Comparison of ENCODE assay signal across 27 mouse cellular contexts in genomic region chr16:57525046-57525445, GRCm38 (mm10).
A peak's percentile ranks its signal among the peaks of the same experiment; 100 is the strongest.
DNase-seq lines count a peak whose midpoint lies in the region; ATAC-seq and TF ChIP-seq lines count a peak whose summit lies in the region.
"Had no signal": no experiment of that assay in that cellular context is flagged by ENCODE, and none has a peak within 500 bp of the region (broad histone marks: within the 10 kb centered on the region; RNA-seq: fewer than 3 reads in every experiment).

No protein-coding gene starts in this region.

- no peak overlapping the region for H3K9ac ChIP-seq in intestine, embryonic 15.5 days
- H3K9ac ChIP-seq in intestine, embryonic 16.5 days (ENCODE audit: low read depth, low read length) = no peak overlapping the region
- no peak overlapping the region for H3K9ac ChIP-seq in stomach, embryonic 15.5 days
- no peak overlapping the region for H3K9ac ChIP-seq in forebrain, postnatal 0 days
- H3K9ac ChIP-seq: embryonic facial prominence, embryonic 12.5 days; embryonic facial prominence, embryonic 15.5 days; forebrain, embryonic 12.5 days; forebrain, embryonic 15.5 days; heart, embryonic 13.5 days; hindbrain, embryonic 12.5 days; hindbrain, embryonic 15.5 days had no signal

- H3K4me1 ChIP-seq in intestine, embryonic 15.5 days (replicated peaks) = no peaks in the 10 kb centered on the region
- H3K4me1 ChIP-seq in intestine, embryonic 16.5 days (ENCODE audit: control insufficient read depth, insufficient read depth, low read length) = 0 out of 2 replicates have a peak, but pooled peaks cover 3% of the 10 kb centered on the region
- H3K4me1 ChIP-seq in stomach, embryonic 15.5 days = no peaks in the 10 kb centered on the region; the same call in 1 of the 2 replicates
- no peaks in the 10 kb centered on the region for H3K4me1 ChIP-seq in forebrain, postnatal 0 days (ENCODE audit: insufficient read depth)
- H3K4me1 ChIP-seq: embryonic facial prominence, embryonic 12.5 days; forebrain, embryonic 12.5 days; forebrain, embryonic 15.5 days; hindbrain, embryonic 15.5 days had no signal

- peak; percentile 49; the same call in 1 of the 2 replicates for ATAC-seq in intestine, embryonic 15.5 days
- ATAC-seq in intestine, embryonic 16.5 days = no peak
- ATAC-seq in stomach, embryonic 15.5 days (ENCODE audit: insufficient read depth, low FRiP score, low read depth) = peak; percentile 79
- no peak for ATAC-seq in forebrain, postnatal 0 days
- ATAC-seq: forebrain, embryonic 15.5 days; Patski had no signal

- no peaks in the 10 kb centered on the region for H3K27me3 ChIP-seq in intestine, embryonic 15.5 days (replicated peaks)
- no peaks in the 10 kb centered on the region for H3K27me3 ChIP-seq in intestine, embryonic 16.5 days (replicated peaks; ENCODE audit: control insufficient read depth, insufficient read depth, low read length)
- no peaks in the 10 kb centered on the region for H3K27me3 ChIP-seq in stomach, embryonic 15.5 days (replicated peaks)
- no peaks in the 10 kb centered on the region for H3K27me3 ChIP-seq in forebrain, postnatal 0 days (ENCODE audit: insufficient read depth, low read length)
- H3K27me3 ChIP-seq: embryonic facial prominence, embryonic 12.5 days; embryonic facial prominence, embryonic 15.5 days; forebrain, embryonic 12.5 days; forebrain, embryonic 15.5 days; heart, embryonic 13.5 days; hindbrain, embryonic 12.5 days; hindbrain, embryonic 15.5 days; Patski had no signal

- no peaks in the 10 kb centered on the region for H3K9me3 ChIP-seq in intestine, embryonic 15.5 days
- no peaks in the 10 kb centered on the region for H3K9me3 ChIP-seq in intestine, embryonic 16.5 days (ENCODE audit: control insufficient read depth, low read length)
- no peaks in the 10 kb centered on the region for H3K9me3 ChIP-seq in stomach, embryonic 15.5 days
- H3K9me3 ChIP-seq in forebrain, postnatal 0 days (ENCODE audit: low read length) = no peaks in the 10 kb centered on the region
- H3K9me3 ChIP-seq: embryonic facial prominence, embryonic 12.5 days; embryonic facial prominence, embryonic 15.5 days; forebrain, embryonic 12.5 days; forebrain, embryonic 15.5 days; heart, embryonic 10.5 days; heart, embryonic 13.5 days; hindbrain, embryonic 12.5 days; hindbrain, embryonic 15.5 days had no signal

- no peak for TF ChIP-seq CTCF in forebrain, postnatal 0 days (IDR thresholded peaks at IDR 0.05; ENCODE audit: low read depth)

- WGBS in intestine, embryonic 15.5 days = 65% methylated on average over 5 of the region's 5 CpGs
- 63% methylated on average over 5 of the region's 5 CpGs for WGBS in intestine, embryonic 16.5 days
- 57% methylated on average over 5 of the region's 5 CpGs for WGBS in stomach, embryonic 15.5 days
- 77% methylated on average over 5 of the region's 5 CpGs for WGBS in forebrain, postnatal 0 days

- no peak overlapping the region for H3K4me3 ChIP-seq in intestine, embryonic 15.5 days (replicated peaks)
- H3K4me3 ChIP-seq in intestine, embryonic 16.5 days (ENCODE audit: low read length) = no peak overlapping the region
- no peak overlapping the region for H3K4me3 ChIP-seq in stomach, embryonic 15.5 days (replicated peaks)
- no peak overlapping the region for H3K4me3 ChIP-seq in forebrain, postnatal 0 days (ENCODE audit: low read depth, low read length)
- H3K4me3 ChIP-seq: embryonic facial prominence, embryonic 12.5 days; embryonic facial prominence, embryonic 15.5 days; erythroblast, embryonic 14.5 days; forebrain, embryonic 12.5 days; forebrain, embryonic 15.5 days; heart, adult 2 months; heart, embryonic 10.5 days; heart, embryonic 13.5 days; hindbrain, embryonic 12.5 days; hindbrain, embryonic 15.5 days had no signal

- H3K27ac ChIP-seq in intestine, embryonic 15.5 days = no peak overlapping the region
- no peak overlapping the region for H3K27ac ChIP-seq in intestine, embryonic 16.5 days (ENCODE audit: low read length)
- H3K27ac ChIP-seq in stomach, embryonic 15.5 days = no peak overlapping the region
- H3K27ac ChIP-seq in forebrain, postnatal 0 days (ENCODE audit: low read depth, low read length) = no peak overlapping the region
- H3K27ac ChIP-seq: embryonic facial prominence, embryonic 12.5 days; embryonic facial prominence, embryonic 15.5 days; forebrain, embryonic 12.5 days; forebrain, embryonic 15.5 days; heart, adult 2 months; heart, embryonic 10.5 days; hindbrain, embryonic 12.5 days; hindbrain, embryonic 15.5 days had no signal

- no peak overlapping the region for H3K4me2 ChIP-seq in intestine, embryonic 15.5 days (replicated peaks)
- H3K4me2 ChIP-seq in intestine, embryonic 16.5 days (ENCODE audit: low read depth, low read length) = no peak overlapping the region
- H3K4me2 ChIP-seq in stomach, embryonic 15.5 days = no peak overlapping the region
- H3K4me2 ChIP-seq in forebrain, postnatal 0 days (ENCODE audit: low read depth) = no peak overlapping the region
- H3K4me2 ChIP-seq: embryonic facial prominence, embryonic 12.5 days; embryonic facial prominence, embryonic 15.5 days; forebrain, embryonic 12.5 days; forebrain, embryonic 15.5 days; heart, embryonic 13.5 days; hindbrain, embryonic 12.5 days; hindbrain, embryonic 15.5 days had no signal

- no peaks in the 10 kb centered on the region for H3K36me3 ChIP-seq in intestine, embryonic 15.5 days
- no peaks in the 10 kb centered on the region for H3K36me3 ChIP-seq in intestine, embryonic 16.5 days (ENCODE audit: control insufficient read depth, insufficient read depth, low read length)
- H3K36me3 ChIP-seq in stomach, embryonic 15.5 days = no peaks in the 10 kb centered on the region
- no peaks in the 10 kb centered on the region for H3K36me3 ChIP-seq in forebrain, postnatal 0 days (ENCODE audit: insufficient read depth)
- H3K36me3 ChIP-seq: embryonic facial prominence, embryonic 12.5 days; embryonic facial prominence, embryonic 15.5 days; forebrain, embryonic 12.5 days; forebrain, embryonic 15.5 days; heart, embryonic 10.5 days; heart, embryonic 13.5 days; hindbrain, embryonic 12.5 days; hindbrain, embryonic 15.5 days had no signal

- DNase-seq in 3T3-L1 (ENCODE audit: low read depth, low spot score) = peak; percentile 60
- DNase-seq in NIH3T3 (ENCODE audit: low read depth) = peak; percentile 49
- no peak for DNase-seq in right cerebral cortex, postnatal 4 days
- no peak for DNase-seq in neural tube, embryonic 10.5 days (ENCODE audit: extremely low spot score, low spot score)
- no peak for DNase-seq in forebrain, postnatal 0 days
- DNase-seq: adrenal gland, postnatal 10 days; adrenal gland, postnatal 36 days; cerebellum, adult 11 months; cerebellum, adult 2 months; cerebellum, adult 9-11 months; cerebellum, postnatal 25 days; gastrocnemius, postnatal 10 days; gastrocnemius, postnatal 36 days; heart, adult 2 months had no signal

Comparison
In these comparisons a context has a peak if more than half of its experiments do, and no peak if none do; other contexts are left out.
1. ATAC-seq: peak in intestine, embryonic 15.5 days (single experiment) and stomach, embryonic 15.5 days (single experiment); none in intestine, embryonic 16.5 days (single experiment) and forebrain, postnatal 0 days (single experiment).
2. DNase-seq: peak in 3T3-L1 (single experiment) and NIH3T3 (single experiment); none in right cerebral cortex, postnatal 4 days (single experiment), neural tube, embryonic 10.5 days (single experiment) and forebrain, postnatal 0 days (single experiment).